Mouse (Mus musculus): ENCODE results near the gene Zfp830.

GRCm38 (mm10) chr11:82719294-82719693 lies 44.9 kb upstream of the Zfp830 start:
- no peak for TF ChIP-seq CTCF (IDR thresholded peaks at IDR 0.05)
- no peak for TF ChIP-seq POLR2A (IDR thresholded peaks at IDR 0.05; ENCODE audit: insufficient read depth, low read depth, low read length)
- no peak for TF ChIP-seq EP300 (IDR thresholded peaks at IDR 0.05; ENCODE audit: insufficient read depth, low read depth, low read length)
